Mouse (Mus musculus) embryonic fibroblast, embryonic 13.5 days (primary cell): ENCODE data around the gene R3hcc1l.

ENCODE experiments used
- CTCF ChIP-seq: IDR thresholded peaks from 2 replicates; pipeline ENCODE4 v1.5.1; 2011; ENCODE audit warnings: mild to moderate bottlenecking, control low read depth, low read length, moderate library complexity, borderline replicate concordance; ENCODE audit not compliant: insufficient read depth
- POLR2A ChIP-seq: IDR thresholded peaks from 2 replicates; pipeline ENCODE4 v1.6.1; 2011; ENCODE audit warnings: low read depth, mild to moderate bottlenecking, control low read depth, low read length, moderate library complexity

DNA sequence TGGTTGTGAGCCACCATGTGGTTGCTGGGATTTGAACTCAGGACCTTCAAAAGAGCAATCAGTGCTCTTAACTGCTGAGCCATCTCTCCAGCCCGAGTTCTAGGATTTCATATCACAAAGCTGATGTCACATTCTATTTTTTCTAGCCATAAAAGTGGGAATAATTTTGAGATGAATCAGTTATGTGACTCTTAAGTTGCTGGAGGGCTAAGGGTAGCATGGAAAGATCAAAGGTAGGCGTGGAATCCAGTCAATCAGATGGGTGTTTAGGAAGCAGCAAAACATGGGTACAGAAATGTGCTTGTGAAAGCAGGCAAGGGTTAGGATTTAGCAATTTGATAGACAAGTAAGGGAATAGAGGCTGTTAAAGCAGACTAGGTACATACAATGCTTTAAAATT, 20.4 kb downstream of the R3hcc1l start:
- TF ChIP-seq POLR2A (no peak), CTCF (no peak)
